Mouse (Mus musculus) embryonic fibroblast, embryonic 13.5 days (primary cell): Measurements from ENCODE around the gene Epha10. TPM values are rescaled to one million over a fixed set of nuclear protein-coding genes. Genes with fewer than 3 reads are reported as not detected.

Source experiments
- H3K27ac ChIP-seq: 2 replicates; pipeline ENCODE4 v1.5.1; 2012; ENCODE audit warnings: low read length, control low read depth, inconsistent platforms; ENCODE audit not compliant: insufficient read depth
- H3K4me1 ChIP-seq: 2 replicates; pipeline ENCODE4 v1.6.1; 2011; ENCODE audit warnings: low read length; ENCODE audit not compliant: control insufficient read depth, insufficient read depth
- H3K4me3 ChIP-seq: 2 replicates; pipeline ENCODE4 v1.5.1; 2011; ENCODE audit warnings: mild to moderate bottlenecking, control low read depth, low read length; ENCODE audit not compliant: insufficient read depth
- CTCF ChIP-seq: IDR thresholded peaks from 2 replicates; pipeline ENCODE4 v1.5.1; 2011; ENCODE audit warnings: mild to moderate bottlenecking, control low read depth, low read length, moderate library complexity, borderline replicate concordance; ENCODE audit not compliant: insufficient read depth
- POLR2A ChIP-seq: IDR thresholded peaks from 2 replicates; pipeline ENCODE4 v1.6.1; 2011; ENCODE audit warnings: low read depth, mild to moderate bottlenecking, control low read depth, low read length, moderate library complexity
- polyA plus RNA-seq: library from polyadenylated mRNA; stranded (reverse); fragments of >200 nt; gene quantifications from 2 replicates; pipeline ENCODE4 v1.2.4, GENCODE M21; 2011; ENCODE audit warnings: low read depth; ENCODE audit not compliant: missing spikeins, insufficient read length

Gene Epha10
- polyA plus RNA-seq, 1 experiment = not detected

- TF ChIP-seq CTCF = no peak
Measured at GRCm38 (mm10) chr4:124858370-124858769, 22.3 kb upstream of the Epha10 start.

DNA sequence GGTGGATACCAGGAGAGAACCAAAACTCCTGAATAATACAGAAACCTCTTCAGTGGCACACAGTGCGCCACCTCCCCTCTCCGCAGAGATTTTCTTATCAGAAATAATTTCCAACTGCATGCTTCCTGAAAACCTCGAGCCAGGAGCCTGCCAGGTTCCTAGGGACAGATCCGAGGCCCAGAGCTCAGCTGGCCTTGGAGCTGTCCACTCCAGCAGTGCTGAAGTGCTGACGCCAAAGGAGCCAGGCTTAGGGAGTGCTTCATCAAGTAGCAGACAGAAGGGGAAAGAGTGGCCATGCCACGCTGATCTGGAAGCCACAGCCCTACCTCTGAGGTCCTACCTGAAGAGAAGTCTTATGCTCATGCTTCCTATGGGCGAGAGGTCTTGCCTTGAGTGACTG lies 20.3 kb upstream of the Epha10 start:
- no peak for TF ChIP-seq CTCF
- TF ChIP-seq POLR2A = no peak
- Histone ChIP-seq H3K4me1 (no peaks in the 10 kb centered on the region), H3K4me3 (no peak overlapping the region), H3K27ac (no peak overlapping the region)

More at GRCm38 (mm10) chr4:124858370-124858769, 22.3 kb upstream of the Epha10 start:
- H3K27ac ChIP-seq = no peak overlapping the region
- H3K4me3 ChIP-seq = no peak overlapping the region
- no peaks in the 10 kb centered on the region for H3K4me1 ChIP-seq

GRCm38 (mm10) chr4:124861283-124862188 lies 19.2 kb upstream of the Epha10 start, which contains the start of gene Maneal:
Maneal (minus strand) TSS chr4:124862171.
- TF ChIP-seq POLR2A (no peak), CTCF (no peak)
- H3K4me3 ChIP-seq = peak within 1 kb of the TSS; percentile 10; the same call in 1 of the 2 replicates
- no peak within 1 kb of the TSS for H3K27ac ChIP-seq
- no peaks in the 10 kb centered on the region for H3K4me1 ChIP-seq

DNA sequence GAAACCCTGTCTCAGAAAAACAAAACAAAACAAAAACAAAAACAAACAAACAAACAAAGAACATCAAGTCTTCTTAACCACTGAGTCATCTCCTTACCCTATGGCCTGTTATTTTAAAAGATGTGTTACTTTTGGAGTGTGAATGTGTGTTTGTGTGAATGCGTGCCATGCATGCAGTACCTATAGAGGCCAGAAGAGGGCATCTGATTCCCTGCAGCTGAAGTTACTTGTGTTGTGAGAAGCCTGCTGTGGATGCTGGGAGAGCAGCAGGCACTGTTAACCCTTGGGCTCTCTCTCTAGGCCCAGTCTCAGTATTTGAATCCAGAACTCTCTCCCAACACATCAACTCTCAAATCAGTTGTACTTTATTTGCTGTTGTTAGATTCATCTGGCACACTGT lies 8.0 kb upstream of the Epha10 start:
- TF ChIP-seq POLR2A (no peak), CTCF (no peak)
- H3K27ac ChIP-seq = no peak overlapping the region
- H3K4me3 ChIP-seq = no peak overlapping the region
- no peaks in the 10 kb centered on the region for H3K4me1 ChIP-seq

DNA sequence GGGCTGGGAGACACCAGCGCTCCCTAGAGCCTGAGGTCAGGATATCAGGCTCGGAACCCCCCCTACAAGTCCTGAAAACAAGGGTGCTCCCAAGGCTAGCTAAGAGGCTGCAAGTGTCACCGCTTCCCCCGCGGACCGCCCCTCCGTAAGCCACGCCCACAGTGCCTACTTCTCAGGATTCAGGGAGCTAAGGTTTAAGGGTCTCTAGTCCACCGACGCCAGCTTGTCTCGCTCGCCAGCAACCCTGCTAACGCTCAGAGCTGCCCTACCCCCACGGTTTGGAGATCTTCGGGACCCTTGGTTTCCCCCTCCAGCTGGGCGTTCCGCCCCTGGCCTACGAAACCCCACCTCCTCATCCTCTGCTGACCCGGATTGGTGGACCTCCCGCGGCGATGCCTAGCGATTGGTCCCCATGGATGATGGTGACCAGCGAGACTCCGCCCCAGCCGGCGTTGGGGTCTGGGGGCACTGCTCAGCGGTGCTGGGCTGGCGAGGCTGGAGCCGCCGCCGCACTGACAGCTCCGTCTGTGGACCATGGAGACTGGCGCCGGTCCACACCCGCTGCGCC lies 726 bp downstream of the Epha10 start:
- Histone ChIP-seq H3K4me3 (no peak overlapping the region), H3K4me1 (no peaks in the 10 kb centered on the region), H3K27ac (no peak overlapping the region)
- TF ChIP-seq CTCF (no peak), POLR2A (no peak)

DNA sequence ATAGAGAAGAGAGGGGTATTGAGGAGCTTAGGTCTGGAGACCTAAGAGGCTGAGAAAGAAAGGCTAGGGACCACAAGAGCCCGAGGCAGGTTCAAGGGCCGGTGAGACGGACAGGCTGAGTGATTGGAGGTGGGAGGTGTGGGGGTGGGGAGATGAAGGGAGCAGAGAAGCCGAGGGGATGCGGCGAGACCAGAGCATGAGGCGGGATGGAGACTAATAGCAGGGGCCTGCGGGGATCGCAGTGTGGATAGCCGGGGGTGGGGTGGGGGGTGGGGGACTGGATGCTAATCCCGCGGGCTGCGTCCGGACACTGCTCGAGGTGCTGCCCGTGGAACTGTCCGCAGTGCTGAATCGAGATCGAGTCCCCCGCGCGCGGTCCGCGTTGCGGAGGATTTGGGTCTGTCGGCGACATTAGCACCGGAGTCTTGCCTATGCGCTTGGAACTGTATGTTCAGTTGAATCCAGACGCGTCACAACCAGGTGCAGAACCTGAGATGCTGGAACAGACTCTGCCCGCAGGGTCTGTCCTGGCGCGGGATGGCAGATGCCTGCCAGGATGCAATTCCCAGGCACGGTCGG lies 1.5 kb downstream of the Epha10 start:
- no peak overlapping the region for H3K4me3 ChIP-seq
- TF ChIP-seq POLR2A (no peak), CTCF (no peak)
- no peak overlapping the region for H3K27ac ChIP-seq
- no peaks in the 10 kb centered on the region for H3K4me1 ChIP-seq

GRCm38 (mm10) chr4:124888702-124889101 lies 8.0 kb downstream of the Epha10 start:
- Histone ChIP-seq H3K4me3 (no peak overlapping the region), H3K27ac (no peak overlapping the region), H3K4me1 (no peaks in the 10 kb centered on the region)
- TF ChIP-seq CTCF (no peak), POLR2A (no peak)

DNA sequence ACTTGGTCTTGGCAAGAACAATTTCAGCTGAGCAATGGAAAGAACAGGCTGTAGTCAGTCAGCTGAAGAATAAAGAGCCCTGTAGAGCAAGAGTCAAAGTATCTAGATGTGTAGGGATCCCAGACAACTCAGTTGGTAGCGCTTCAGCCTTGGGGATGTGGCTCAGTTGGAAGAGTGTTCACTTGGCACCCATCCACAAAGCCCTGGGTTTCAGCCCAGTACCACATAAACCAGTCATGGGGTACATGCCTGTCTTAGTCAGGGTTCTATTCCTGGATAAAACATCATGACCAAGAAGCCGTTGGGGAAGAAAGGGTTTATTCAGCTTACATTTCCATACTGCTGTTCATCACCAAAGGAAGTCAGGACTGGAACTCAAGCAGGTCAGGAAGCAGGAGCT lies 9.2 kb downstream of the Epha10 start:
- H3K27ac ChIP-seq = no peak overlapping the region
- H3K4me3 ChIP-seq = no peak overlapping the region
- TF ChIP-seq POLR2A (no peak), CTCF (no peak)
- H3K4me1 ChIP-seq = no peaks in the 10 kb centered on the region

DNA sequence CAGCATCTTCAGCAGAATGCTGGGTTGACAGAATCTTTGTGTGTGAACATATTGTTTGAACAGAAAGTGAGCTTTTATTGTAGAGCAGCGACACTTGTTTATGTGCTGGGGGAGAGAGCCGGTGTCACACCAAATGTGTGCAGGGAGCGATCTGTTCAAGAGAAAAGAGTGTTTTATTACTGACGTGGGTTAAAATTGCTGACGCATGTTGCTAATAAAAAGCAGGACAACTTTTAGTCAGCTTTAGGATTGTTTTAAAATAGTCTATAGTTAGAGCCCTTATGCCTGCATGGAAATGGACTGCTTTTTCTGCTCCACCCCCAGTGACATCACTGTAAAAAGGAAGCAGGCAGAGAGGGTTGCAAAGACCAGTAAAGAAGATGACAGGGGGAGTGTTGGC lies 10.1 kb downstream of the Epha10 start:
- no peak overlapping the region for H3K27ac ChIP-seq
- H3K4me1 ChIP-seq = no peaks in the 10 kb centered on the region
- no peak for TF ChIP-seq CTCF
- no peak for TF ChIP-seq POLR2A
- no peak overlapping the region for H3K4me3 ChIP-seq

- no peak overlapping the region for H3K4me3 ChIP-seq
- TF ChIP-seq POLR2A (no peak), CTCF (no peak)
- H3K4me1 ChIP-seq = no peaks in the 10 kb centered on the region
- H3K27ac ChIP-seq = no peak overlapping the region
Measured at GRCm38 (mm10) chr4:124893769-124894168, 13.1 kb downstream of the Epha10 start.
